Mouse (Mus musculus) brain, embryonic 14.5 days (tissue): ENCODE measurements at regions not wholly inside any gene's neighbourhood (a gene's known extent, or its start where the extent isn't known, plus 50 kb on each side); places are given as distances from the start of the nearest gene placed in this dataset.

ENCODE experiments used
- CTCF ChIP-seq: fragments of 200-500 bp; IDR thresholded peaks from 2 replicates; pipeline ENCODE4 v1.5.1; 2012; ENCODE audit warnings: inconsistent platforms, mild to moderate bottlenecking, moderate library complexity, borderline replicate concordance; ENCODE audit not compliant: insufficient read depth, insufficient read length; ENCODE audit errors: extremely low read depth
- POLR2A ChIP-seq: fragments of 200-500 bp; IDR thresholded peaks from 2 replicates; pipeline ENCODE4 v1.6.1; 2012; ENCODE audit warnings: mild to moderate bottlenecking, inconsistent platforms, borderline replicate concordance; ENCODE audit not compliant: poor library complexity, insufficient read depth, insufficient read length, severe bottlenecking; ENCODE audit errors: extremely low read depth

DNA sequence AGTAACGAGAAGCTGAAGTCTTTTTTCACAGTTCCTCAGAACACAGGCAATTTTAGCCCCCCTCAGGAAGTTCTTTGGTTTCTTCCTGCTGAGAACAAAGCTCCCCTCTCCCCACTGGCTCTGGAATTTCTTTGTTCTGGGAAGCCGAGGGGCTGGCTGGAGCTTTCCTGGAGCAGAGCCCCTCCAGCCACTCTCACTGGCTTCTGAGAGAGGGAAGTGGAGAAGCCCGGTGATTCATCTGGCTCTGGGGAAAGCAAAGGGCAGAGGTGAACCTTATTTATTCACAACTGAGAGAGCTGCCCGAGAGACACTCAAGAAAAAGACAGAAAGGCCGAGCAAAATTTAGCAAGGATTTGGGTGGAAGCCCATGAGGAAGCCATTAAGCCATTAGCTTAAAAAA, 63.9 kb downstream of the Ddx3x start:
- TF ChIP-seq CTCF (no peak), POLR2A (no peak)
